Mouse (Mus musculus) testis, adult 2 months (tissue): ENCODE results near the gene Pgap3. TPM values are rescaled to one million over a fixed set of nuclear protein-coding genes. Genes with fewer than 3 reads are reported as not detected.

ENCODE experiments used
- H3K27ac ChIP-seq: fragments of 200-500 bp; 2 replicates; pipeline ENCODE4 v1.5.1; 2012; ENCODE audit warnings: low read depth, low read length; ENCODE audit not compliant: control insufficient read depth, insufficient read depth
- H3K27me3 ChIP-seq: fragments of 200-500 bp; 2 replicates; pipeline ENCODE4 v1.6.1; 2012; ENCODE audit warnings: mild to moderate bottlenecking, low read length, moderate library complexity; ENCODE audit not compliant: control insufficient read depth, insufficient read depth
- H3K36me3 ChIP-seq: fragments of 200-500 bp; 2 replicates; pipeline ENCODE4 v1.6.1; 2012; ENCODE audit warnings: mild to moderate bottlenecking, low read length; ENCODE audit not compliant: control insufficient read depth, insufficient read depth
- H3K4me1 ChIP-seq: fragments of 200-500 bp; 2 replicates; pipeline ENCODE4 v1.6.1; 2012; ENCODE audit warnings: low read length; ENCODE audit not compliant: control insufficient read depth, insufficient read depth
- H3K4me3 ChIP-seq: fragments of 200-500 bp; 2 replicates; pipeline ENCODE4 v1.5.1; 2012; ENCODE audit warnings: low read depth, mild to moderate bottlenecking, low read length, moderate library complexity, mixed read lengths; ENCODE audit not compliant: control insufficient read depth
- CTCF ChIP-seq: fragments of 200-500 bp; IDR thresholded peaks from 2 replicates; pipeline ENCODE4 v1.5.1; 2012; ENCODE audit warnings: low read depth, mild to moderate bottlenecking, inconsistent platforms, low read length, moderate library complexity; ENCODE audit not compliant: control insufficient read depth, insufficient read depth, insufficient replicate concordance
- POLR2A ChIP-seq: fragments of 200-500 bp; IDR thresholded peaks from 2 replicates; pipeline ENCODE4 v1.6.1; 2012; ENCODE audit warnings: low read depth, mild to moderate bottlenecking, inconsistent platforms, low read length, moderate library complexity; ENCODE audit not compliant: control insufficient read depth
- polyA plus RNA-seq: library from polyadenylated mRNA; depleted of rRNA; stranded (reverse); fragments of >200 nt; gene quantifications from 2 replicates; pipeline ENCODE4 v1.2.3, GENCODE M21; 2012

Pgap3 gene
- polyA plus RNA-seq, 1 experiment, result 4.9 TPM

DNA sequence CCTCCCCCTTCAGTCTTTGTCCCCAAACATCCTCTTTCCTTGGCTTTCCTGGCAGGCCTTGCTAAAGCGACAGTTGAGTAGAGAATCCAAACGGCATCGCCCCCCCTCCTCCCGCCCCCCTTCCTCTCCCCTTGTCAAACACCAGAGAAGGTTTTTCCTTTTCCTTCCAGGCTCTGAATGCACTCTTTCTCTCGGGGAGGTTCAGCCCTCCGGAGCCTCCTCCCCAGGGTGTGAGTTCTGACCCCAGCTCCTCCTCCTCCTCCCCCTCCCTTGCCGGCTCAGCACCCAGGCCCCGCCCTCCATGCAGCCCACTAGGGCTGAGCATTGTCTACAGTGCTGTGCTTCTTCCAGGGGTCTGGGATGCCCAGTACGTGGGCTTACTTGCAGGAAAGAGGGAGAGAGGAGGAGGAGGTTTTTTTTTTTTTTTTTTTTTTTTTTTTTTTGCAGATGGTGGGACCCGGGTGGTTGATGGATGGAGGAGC lies 9.1 kb upstream of the Pgap3 start:
- Histone ChIP-seq H3K4me1 (peaks cover 16% of the 10 kb centered on the region), H3K36me3 (no peaks in the 10 kb centered on the region), H3K27ac (no peak overlapping the region), H3K27me3 (no peaks in the 10 kb centered on the region), H3K4me3 (no peak overlapping the region)
- TF ChIP-seq POLR2A (no peak), CTCF (no peak)

DNA sequence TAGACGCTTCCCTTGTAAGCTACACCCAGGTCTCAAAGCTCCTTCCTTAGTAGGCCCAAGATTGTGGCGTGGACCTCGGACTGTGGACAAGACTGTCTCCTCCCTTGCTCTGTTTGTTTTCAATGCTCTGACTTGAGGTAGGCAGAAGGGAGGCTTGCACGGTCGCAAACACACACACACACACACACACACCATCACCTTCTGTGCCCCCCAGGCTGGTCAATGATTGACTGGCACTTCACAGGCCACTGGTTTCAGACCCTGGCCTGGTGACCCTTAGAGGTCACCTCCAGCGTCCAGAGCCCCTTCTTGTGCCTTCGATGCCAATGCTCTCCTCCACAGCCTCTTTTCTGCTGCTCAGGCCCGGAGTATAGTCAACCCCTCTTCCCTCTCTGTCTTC lies 8.6 kb upstream of the Pgap3 start:
- TF ChIP-seq POLR2A, result no peak
- TF ChIP-seq CTCF, result no peak
- H3K4me3 ChIP-seq, result no peak overlapping the region
- H3K27me3 ChIP-seq, result no peaks in the 10 kb centered on the region

DNA sequence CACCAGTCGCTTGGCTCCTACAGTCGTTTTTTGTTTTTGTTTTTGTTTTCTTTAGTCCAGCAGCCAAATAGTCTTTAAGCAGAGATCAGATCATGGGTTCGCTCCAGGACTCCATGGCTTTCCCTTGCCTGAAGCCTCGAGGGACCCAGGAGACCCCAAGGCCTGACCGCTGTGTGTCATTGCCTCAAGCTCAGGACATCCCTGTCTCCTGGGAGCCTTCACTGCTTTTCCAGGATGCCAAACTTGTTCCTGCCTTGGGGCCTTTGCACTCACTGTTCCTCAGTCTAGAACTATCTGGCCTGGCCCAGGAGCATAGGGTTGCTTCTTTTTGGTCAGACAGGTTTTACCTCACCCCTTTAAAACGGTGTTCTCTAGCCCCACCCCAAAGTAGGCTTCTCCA lies 6.3 kb upstream of the Pgap3 start:
- TF ChIP-seq POLR2A, result no peak
- Histone ChIP-seq H3K27ac (no peak overlapping the region), H3K4me3 (no peak overlapping the region), H3K27me3 (no peaks in the 10 kb centered on the region), H3K36me3 (no peaks in the 10 kb centered on the region), H3K4me1 (peaks cover 7% of the 10 kb centered on the region)

More for the DNA sequence above, 8.6 kb upstream of the Pgap3 start:
- Histone ChIP-seq H3K4me1 (peaks cover 16% of the 10 kb centered on the region), H3K27ac (no peak overlapping the region), H3K36me3 (no peaks in the 10 kb centered on the region)

DNA sequence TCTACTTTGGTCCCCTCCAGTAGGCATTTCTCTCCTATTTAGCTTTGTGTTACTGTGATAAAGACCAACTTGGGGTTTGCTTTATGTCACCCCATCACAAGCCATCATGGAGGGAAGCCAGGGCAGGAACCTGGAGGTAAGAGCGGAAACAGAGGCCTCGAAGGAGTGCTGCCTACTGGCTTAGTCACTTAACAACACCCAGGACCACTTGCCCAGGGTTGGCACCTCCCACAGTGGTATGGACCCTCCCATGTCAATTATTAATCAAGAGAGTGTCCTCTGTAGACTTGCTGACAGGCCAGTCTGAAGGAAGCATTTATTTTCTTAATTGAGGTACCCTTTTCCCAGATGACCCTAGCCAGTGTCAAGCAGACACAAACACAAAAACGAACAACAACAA lies 526 bp upstream of the Pgap3 start:
- H3K27ac ChIP-seq, result no peak overlapping the region; the same call in 1 of the 2 replicates
- H3K4me3 ChIP-seq, result no peak overlapping the region; the same call in 1 of the 2 replicates
- TF ChIP-seq CTCF, result no peak
- no peak for TF ChIP-seq POLR2A
- no peaks in the 10 kb centered on the region for H3K36me3 ChIP-seq
- H3K4me1 ChIP-seq, result peaks cover 8% of the 10 kb centered on the region
- no peaks in the 10 kb centered on the region for H3K27me3 ChIP-seq

DNA sequence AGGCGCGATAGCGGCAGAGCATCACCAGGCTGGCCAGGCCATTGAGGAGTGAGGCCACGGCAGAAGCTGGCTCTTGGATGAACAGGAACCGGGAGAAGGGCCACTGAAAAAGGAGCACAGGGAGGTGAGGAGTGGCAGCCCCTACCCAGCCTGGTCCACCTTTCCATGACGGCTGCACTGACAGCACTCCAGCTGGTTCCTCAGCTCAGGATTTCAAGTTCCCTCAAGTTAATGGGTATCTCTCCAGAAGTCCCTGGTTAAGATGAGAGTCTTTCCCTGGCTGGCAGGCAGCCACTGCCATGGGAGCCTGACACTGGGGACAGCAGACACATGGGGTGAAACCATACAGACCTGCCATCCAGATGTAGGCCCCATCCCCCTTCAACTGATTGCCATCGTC lies 2.3 kb downstream of the Pgap3 start:
- TF ChIP-seq CTCF (no peak), POLR2A (no peak)
- no peak overlapping the region for H3K4me3 ChIP-seq
- H3K27me3 ChIP-seq, result no peaks in the 10 kb centered on the region
- peaks cover 23% of the 10 kb centered on the region for H3K4me1 ChIP-seq
- H3K27ac ChIP-seq, result no peak overlapping the region
- no peaks in the 10 kb centered on the region for H3K36me3 ChIP-seq

DNA sequence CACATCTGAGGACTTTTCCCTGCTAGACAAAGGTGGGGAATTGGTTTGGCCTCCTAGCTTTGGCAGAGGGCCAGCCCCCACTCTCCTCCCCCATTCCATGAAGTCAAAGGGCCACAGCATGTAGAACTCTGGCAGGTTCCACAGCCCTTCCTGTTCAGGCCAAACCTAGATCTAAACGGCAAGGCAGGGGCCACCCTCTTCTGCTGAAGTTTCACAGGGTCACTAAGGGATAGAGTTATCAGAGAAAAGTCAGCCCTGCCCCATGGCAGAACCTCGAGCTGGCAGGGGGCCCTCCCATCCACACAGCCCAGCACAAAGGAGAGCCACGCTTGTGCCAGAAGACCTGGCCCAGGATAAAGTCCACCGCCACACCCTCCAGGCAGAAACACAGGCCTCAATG lies 5.2 kb downstream of the Pgap3 start:
- H3K4me3 ChIP-seq, result no peak overlapping the region
- H3K27me3 ChIP-seq, result no peaks in the 10 kb centered on the region
- TF ChIP-seq POLR2A (no peak), CTCF (no peak)
- peaks cover 23% of the 10 kb centered on the region for H3K4me1 ChIP-seq
- no peaks in the 10 kb centered on the region for H3K36me3 ChIP-seq
- no peak overlapping the region for H3K27ac ChIP-seq

DNA sequence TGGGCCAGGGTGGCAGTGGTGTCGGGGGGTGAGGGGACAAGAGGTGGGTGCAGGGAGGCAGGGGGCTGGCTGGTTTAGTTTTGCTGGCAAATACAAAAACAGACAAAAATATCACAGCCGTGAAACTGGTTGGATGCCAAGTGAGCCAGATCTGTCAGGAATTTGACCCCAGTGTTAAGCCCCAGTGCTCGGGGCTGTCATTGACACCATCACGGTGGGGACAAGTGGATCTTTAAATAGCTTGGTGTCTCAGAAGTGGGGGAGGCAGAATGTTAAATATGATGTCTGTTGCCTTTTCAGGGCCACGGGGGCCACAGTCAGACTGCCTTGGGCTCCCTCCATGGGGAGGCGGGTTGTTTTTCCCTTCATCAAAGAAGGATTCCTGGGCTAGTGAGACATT lies 6.0 kb downstream of the Pgap3 start:
- Histone ChIP-seq H3K4me1 (peaks cover 20% of the 10 kb centered on the region), H3K36me3 (no peaks in the 10 kb centered on the region), H3K27ac (no peak overlapping the region), H3K4me3 (no peak overlapping the region), H3K27me3 (no peaks in the 10 kb centered on the region)
- TF ChIP-seq POLR2A, result no peak
- TF ChIP-seq CTCF, result no peak

DNA sequence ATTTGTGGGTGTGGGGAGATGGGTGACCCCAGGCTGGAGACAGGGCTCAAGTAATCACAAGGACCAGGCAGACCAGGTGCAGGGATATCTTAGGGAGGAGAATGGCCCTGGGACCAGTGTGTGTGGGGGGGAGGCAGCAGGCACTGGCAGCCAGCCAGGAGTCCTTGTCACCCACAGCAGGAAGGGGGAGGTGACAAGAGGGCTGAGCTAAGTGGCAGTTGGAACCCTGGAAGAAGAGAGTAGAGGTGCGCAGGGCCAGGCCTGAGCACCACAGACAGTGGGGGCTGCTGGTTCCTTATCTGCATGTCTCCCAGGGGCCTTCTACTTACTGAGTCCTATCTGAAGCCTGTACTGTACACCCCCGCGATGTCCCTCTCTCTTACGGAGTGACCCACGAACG lies 7.0 kb downstream of the Pgap3 start:
- TF ChIP-seq POLR2A, result peak; percentile 22; the same call in 1 of the 2 replicates
- TF ChIP-seq CTCF, result no peak
- H3K4me1 ChIP-seq, result peaks cover 26% of the 10 kb centered on the region
- H3K27me3 ChIP-seq, result no peaks in the 10 kb centered on the region
- no peaks in the 10 kb centered on the region for H3K36me3 ChIP-seq
- no peak overlapping the region for H3K4me3 ChIP-seq
- peak overlapping the region; percentile 51 for H3K27ac ChIP-seq
